Mouse (Mus musculus) liver, adult (tissue): ENCODE measurements around the gene N4bp1.
A peak's percentile ranks its signal among the peaks of the same experiment; 100 is the strongest.

Experiments
- GATA4 ChIP-seq: IDR thresholded peaks from 2 replicates; pipeline ENCODE4 v1.6.1; 2014; ENCODE audit warnings: mild to moderate bottlenecking, low read length; ENCODE audit not compliant: insufficient replicate concordance

The N4bp1 gene

DNA sequence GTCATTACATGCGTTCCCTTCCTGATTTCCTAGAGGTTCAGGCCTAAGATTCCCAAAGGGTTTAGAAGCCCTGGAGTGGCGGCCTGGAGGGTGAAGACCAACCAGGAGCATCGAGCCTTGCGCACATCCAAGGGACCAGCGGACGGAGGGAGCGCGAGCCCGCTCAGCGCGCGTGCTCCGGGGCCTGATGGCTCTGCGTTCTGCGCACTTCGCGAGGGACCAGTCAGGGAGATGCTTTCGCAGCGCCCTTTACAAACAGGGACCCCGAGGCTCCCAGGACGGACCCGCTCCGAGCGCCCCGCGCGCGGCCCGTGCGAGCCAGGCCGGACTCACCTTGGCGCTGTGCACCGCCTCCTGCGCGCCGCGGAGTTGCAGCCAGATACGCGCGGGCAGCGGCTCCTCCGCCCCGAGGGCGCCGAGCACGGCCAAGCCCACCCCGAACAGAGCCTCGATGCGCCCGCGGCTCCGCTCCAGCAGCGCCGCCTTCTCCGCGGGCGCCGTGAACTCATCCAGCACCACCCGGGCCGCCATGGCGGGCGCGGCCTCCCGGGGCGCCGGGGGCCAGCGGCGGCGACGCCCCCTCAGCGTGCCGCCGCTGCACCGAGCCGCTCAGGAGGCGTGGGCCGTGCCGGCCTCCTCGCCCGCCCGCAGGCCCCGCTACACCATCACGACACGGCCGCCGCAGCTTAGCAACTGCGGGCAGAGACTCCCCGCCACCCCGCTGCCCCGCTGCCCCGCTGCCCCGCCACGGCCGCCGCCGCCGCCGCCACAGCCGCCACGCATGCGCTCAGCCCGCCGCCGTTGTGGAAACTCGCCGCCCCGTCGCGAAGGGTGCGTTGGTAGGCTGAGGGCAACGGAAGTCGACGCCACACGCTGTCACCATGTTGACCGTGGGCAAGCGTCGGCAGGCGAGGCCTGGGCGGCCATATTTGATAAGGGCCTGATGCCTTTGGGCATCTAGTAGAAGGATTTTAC is at the start of gene N4bp1:
TSS of gene N4bp1 (minus strand) at position 770 of the 975 bp plus-strand sequence.
- TF ChIP-seq GATA4 = peak; percentile 38; the same call in 1 of the 2 replicates

GRCm38 (mm10) chr8:86934841-86935240 is 49.8 kb upstream of the N4bp1 start:
- no peak for TF ChIP-seq GATA4

GRCm38 (mm10) chr8:86934393-86934792 is 49.3 kb upstream of the N4bp1 start:
- no peak for TF ChIP-seq GATA4

- no peak for TF ChIP-seq GATA4
Measured at GRCm38 (mm10) chr8:86933898-86934297, 48.8 kb upstream of the N4bp1 start.

- TF ChIP-seq GATA4 = no peak
Measured at GRCm38 (mm10) chr8:86926237-86926636, 41.2 kb upstream of the N4bp1 start.

DNA sequence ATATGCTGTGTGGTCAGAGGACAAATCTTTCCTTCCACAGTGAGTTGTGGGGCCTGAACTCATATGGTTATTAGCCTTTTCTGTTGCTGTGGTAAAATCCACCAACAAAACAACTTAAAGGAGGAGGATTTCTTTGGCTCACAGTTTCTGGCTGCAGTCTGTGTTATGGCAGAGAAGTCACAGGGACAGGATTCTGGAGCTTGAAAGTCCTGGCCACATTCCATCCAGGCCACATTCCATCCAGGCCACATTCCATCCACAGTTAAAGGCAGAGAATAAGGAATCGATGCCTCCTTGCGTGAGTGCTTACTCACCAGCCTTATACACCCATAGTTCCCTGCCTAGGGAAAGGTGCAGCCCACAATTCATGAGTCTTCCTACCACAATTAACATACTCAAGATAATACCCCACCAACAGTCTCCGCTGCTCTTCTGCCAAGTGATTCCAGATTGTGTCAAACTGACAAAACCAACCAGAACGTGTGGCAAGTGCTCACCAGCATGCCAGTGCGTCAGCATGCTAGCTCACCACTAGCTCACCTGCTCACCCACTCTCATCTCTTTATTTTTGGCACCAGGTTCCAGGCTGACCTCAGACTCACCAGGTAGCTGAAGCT is 38.3 kb upstream of the N4bp1 start:
- TF ChIP-seq GATA4 = no peak

DNA sequence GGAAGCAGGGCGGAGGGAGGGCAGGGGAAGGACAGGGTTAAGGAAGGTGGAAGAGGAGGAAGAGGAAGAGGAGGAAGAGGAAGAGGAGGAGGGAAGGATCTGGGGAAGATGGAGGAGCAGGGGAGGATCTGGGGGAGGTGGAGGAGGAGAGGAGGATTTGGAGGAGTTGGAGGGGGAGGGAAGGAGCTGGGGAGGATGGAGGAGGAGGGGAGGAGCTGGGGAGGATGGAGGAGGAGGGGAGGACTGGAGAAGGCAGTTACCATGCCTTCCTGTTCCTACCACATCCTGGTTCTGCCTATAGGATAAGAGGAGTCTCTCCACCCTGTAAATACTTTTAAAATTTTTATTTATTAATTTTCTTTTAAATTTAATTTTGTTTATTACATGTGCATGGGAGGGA is 37.6 kb upstream of the N4bp1 start:
- no peak for TF ChIP-seq GATA4

GRCm38 (mm10) chr8:86922141-86922540 is 37.1 kb upstream of the N4bp1 start:
- TF ChIP-seq GATA4 = no peak

GRCm38 (mm10) chr8:86920996-86921395 is 35.9 kb upstream of the N4bp1 start:
- no peak for TF ChIP-seq GATA4

DNA sequence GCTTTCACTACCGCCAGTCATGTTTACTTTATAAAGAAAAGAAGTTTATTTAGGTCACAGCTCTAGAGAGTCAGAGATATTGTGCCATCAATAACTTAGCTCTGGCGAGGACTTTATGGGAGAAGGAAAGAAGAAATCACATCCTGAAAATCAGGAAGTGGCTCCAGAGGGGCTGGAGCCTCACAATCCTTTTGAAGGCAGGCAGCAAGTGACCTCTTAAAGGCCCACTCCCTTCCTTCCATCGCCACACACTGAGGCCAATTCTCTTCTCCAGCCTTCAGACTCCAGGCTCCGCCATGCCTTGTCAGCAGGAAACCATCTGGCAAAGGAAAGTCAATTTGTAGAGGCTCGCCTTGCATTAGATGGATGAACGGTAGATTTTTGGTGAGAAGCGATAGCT is 35.4 kb upstream of the N4bp1 start:
- no peak for TF ChIP-seq GATA4

DNA sequence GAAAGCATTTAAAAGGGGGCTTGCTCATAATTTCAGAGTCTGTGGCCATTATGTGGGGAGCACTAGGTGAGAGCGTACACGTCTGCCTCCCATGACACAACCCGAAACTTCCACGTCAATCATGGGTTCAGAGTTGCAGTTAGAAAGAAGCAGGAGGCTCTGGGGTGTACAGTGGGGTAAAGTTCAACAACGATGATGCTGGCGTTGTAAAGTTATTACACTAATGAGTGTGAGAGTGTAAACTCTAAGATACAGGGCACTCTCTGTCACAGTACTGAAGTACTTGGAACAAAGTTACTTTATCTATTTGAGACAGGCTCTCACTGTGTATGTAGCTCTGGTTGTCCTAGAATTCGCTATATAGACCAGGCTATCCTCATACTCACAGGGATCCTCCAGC is 35.0 kb upstream of the N4bp1 start:
- TF ChIP-seq GATA4 = no peak

- TF ChIP-seq GATA4 = no peak
Measured at GRCm38 (mm10) chr8:86919262-86919661, 34.2 kb upstream of the N4bp1 start.

DNA sequence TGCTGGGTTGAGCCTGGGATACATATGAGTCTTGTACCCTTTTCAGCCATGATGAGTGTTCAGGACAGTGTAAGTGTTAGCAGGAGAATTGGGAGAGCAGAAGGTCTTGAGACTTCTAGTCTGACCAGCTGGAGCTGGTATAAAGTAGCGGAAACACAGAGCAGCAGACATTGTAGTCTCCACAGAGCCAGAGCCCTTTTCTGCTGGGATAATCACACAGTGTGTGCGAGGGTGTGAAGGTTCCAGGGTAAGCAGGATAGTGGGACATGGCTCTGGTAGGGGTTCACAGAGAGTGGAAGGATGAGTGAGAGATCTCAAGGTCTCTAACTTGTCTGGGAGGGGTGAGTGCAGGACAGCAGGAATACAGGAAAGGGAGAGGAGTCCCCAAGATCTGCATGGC is 33.0 kb upstream of the N4bp1 start:
- no peak for TF ChIP-seq GATA4

GRCm38 (mm10) chr8:86917689-86918088 is 32.6 kb upstream of the N4bp1 start:
- no peak for TF ChIP-seq GATA4

DNA sequence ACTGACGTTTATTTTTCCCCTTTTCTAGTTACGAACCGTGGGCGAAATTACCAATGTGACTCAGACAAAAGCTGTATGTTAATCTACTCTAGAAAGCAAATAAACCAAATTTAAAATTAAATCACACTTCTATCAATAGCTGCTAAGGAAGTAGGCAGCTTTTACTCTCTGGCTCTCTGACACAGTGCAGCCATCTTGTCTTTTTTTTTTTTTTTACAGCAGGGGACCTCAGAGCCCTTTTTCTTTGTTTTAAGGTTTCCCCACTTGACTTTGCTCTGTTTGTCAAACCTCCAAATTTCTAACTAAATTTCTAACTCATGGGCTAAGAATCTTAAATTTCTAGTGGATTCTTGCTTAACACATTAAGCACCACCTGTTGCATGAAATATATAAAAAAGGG is 31.3 kb upstream of the N4bp1 start:
- TF ChIP-seq GATA4 = no peak

- TF ChIP-seq GATA4 = no peak
Measured at GRCm38 (mm10) chr8:86911136-86911535, 26.1 kb upstream of the N4bp1 start.
